Mouse (Mus musculus) midbrain, embryonic 11.5 days (tissue): ENCODE results near the gene Tor1a. TPM values are rescaled to one million over a fixed set of nuclear protein-coding genes. Genes with fewer than 3 reads are reported as not detected.

Experiments
- ATAC-seq: fragments of 200-750 bp; cut with Nextera tagmentation; 2 replicates; pipeline ENCODE4 v1.8.0; 2017; ENCODE audit warnings: moderate TSS enrichment, moderate library complexity; ENCODE audit not compliant: low FRiP score
- DNase-seq: peaks from one replicate; pipeline ENCODE4 v3.0.0; 2015; ENCODE audit warnings: low spot score; ENCODE audit errors: missing footprints
- H3K27ac ChIP-seq: fragments of 300-500 bp; sonication (generic); 2 replicates; pipeline ENCODE4 v1.5.1; 2014; ENCODE audit warnings: low read depth, low read length
- H3K27me3 ChIP-seq: fragments of 300-500 bp; sonication (generic); 2 replicates; pipeline ENCODE4 v1.6.1; 2014; ENCODE audit warnings: mild to moderate bottlenecking, low read length, moderate library complexity, mixed read lengths; ENCODE audit not compliant: control insufficient read depth, insufficient read depth
- H3K36me3 ChIP-seq: fragments of 300-500 bp; sonication (generic); 2 replicates; pipeline ENCODE4 v1.6.1; 2014; ENCODE audit warnings: mild to moderate bottlenecking, low read length, moderate library complexity, mixed read lengths; ENCODE audit not compliant: control insufficient read depth, insufficient read depth
- H3K4me1 ChIP-seq: fragments of 300-500 bp; sonication (generic); 2 replicates; pipeline ENCODE4 v1.6.1; 2014; ENCODE audit warnings: low read length; ENCODE audit not compliant: control insufficient read depth, insufficient read depth
- H3K4me2 ChIP-seq: fragments of 300-500 bp; sonication (generic); 2 replicates; pipeline ENCODE4 v1.6.1; 2014; ENCODE audit warnings: mild to moderate bottlenecking, moderate library complexity
- H3K4me3 ChIP-seq: fragments of 300-500 bp; sonication (generic); 2 replicates; pipeline ENCODE4 v1.5.1; 2014; ENCODE audit warnings: low read depth, low read length
- H3K9ac ChIP-seq: fragments of 300-500 bp; sonication (generic); 2 replicates; pipeline ENCODE4 v1.6.1; 2014; ENCODE audit warnings: low read length
- H3K9me3 ChIP-seq: fragments of 300-500 bp; sonication (generic); 2 replicates; pipeline ENCODE4 v1.6.1; 2016; ENCODE audit warnings: low read length; ENCODE audit not compliant: control insufficient read depth
- WGBS: fragments of 180-500 bp; shearing (Covaris S2); extraction: QIAGEN DNeasy Blood & Tissue Kit; methylation state at CpG from one replicate; pipeline ENCODE4 v1.1.7; 2014; 5-methylcytosine and 5-hydroxymethylcytosine counted together
- polyA plus RNA-seq: library from polyadenylated mRNA; unstranded; fragments of >200 nt; fragmentation: Nextera tagmentation; extraction: Ambion mirVana; gene quantifications from 2 replicates; pipeline ENCODE4 v1.2.1, GENCODE M21; 2014

The Tor1a gene
- polyA plus RNA-seq, 1 experiment from 2014 or later = 84.5 TPM

DNA sequence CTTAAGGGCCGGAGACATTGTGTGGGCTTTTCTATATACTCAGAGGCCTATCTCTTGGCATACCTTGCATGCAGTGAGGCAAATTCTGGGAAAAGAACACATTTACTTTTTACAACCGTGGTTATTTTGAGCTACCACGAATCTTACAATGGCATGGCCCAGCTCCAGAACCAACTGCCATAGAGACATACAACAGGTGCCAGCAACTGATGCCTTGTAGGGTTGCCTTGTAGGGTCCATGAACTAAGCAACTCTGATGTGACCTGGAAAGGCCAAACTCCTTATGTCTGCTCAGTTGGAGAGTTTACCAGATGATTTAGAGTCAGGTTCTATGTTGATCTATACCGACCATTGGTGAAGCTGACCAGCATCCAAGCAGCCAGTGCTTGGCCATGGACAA, 27.1 kb upstream of the Tor1a start:
- no peaks in the 10 kb centered on the region for H3K36me3 ChIP-seq
- no peak overlapping the region for H3K9ac ChIP-seq
- ATAC-seq (no peak), DNase-seq (no peak)
- no peaks in the 10 kb centered on the region for H3K9me3 ChIP-seq
- 93% methylated on average over 4 of the region's 4 CpGs for WGBS
- no peak overlapping the region for H3K4me3 ChIP-seq
- H3K27ac ChIP-seq = no peak overlapping the region
- H3K4me2 ChIP-seq = no peak overlapping the region
- H3K27me3 ChIP-seq = no peaks in the 10 kb centered on the region
- no peaks in the 10 kb centered on the region for H3K4me1 ChIP-seq

- Histone ChIP-seq H3K4me3 (no peak overlapping the region), H3K36me3 (no peaks in the 10 kb centered on the region), H3K9ac (no peak overlapping the region), H3K27ac (no peak overlapping the region), H3K27me3 (no peaks in the 10 kb centered on the region), H3K9me3 (no peaks in the 10 kb centered on the region), H3K4me2 (no peak overlapping the region), H3K4me1 (no peaks in the 10 kb centered on the region)
- ATAC-seq (no peak), DNase-seq (no peak)
- 92% methylated on average over 9 of the region's 9 CpGs for WGBS
Observed at GRCm38 (mm10) chr2:30990221-30990620, 22.5 kb upstream of the Tor1a start.

DNA sequence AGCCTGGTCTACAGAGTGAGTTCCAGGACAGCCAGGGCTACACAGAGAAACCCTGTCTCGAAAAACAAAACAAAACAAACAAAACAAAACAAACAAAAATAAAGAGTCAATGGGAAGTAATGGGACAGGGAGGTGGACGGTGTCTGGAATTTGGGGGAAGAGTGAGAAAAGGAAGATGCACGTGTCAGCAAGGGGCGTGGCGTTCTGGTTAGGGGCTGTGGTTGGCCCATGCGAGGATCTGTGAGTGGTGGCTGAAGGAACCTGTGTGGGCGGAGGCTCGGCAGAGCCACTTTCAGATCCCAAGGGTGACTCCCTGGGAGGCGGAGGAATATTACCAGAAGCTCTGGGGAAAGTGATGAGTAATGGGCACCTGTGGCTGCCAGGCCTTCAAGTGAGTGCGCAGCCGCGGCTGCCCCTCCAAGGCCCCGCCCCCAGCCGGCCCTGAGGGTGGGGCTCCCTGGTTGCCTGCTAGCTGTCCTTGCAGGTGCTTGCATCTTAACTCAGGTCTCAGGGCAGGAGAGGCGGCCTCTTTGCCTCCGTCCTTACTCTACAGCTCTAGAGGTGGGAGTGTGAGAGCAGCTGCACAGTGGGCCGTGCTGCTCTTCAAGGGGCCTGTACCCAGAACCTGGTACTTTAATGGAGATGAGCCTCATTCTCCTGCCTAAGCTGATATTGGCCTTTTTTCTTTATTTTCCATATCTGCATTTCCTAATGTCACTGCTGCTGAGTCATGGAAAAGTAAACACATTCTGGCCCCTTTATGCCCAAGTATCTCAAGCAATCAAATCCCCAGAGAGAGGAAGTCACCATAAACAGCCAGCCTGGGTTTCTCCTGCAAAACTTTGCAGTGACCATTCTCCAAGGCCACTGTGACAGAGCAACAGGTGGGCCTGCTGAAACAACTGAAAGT, 17.6 kb upstream of the Tor1a start:
- ATAC-seq (no peak), DNase-seq (no peak)
- no peak overlapping the region for H3K9ac ChIP-seq
- no peaks in the 10 kb centered on the region for H3K36me3 ChIP-seq
- H3K27ac ChIP-seq = no peak overlapping the region
- no peak overlapping the region for H3K4me2 ChIP-seq
- peaks cover 12% of the 10 kb centered on the region for H3K4me1 ChIP-seq
- no peak overlapping the region for H3K4me3 ChIP-seq
- no peaks in the 10 kb centered on the region for H3K27me3 ChIP-seq
- WGBS = 22% methylated on average over 17 of the region's 17 CpGs
- no peaks in the 10 kb centered on the region for H3K9me3 ChIP-seq

- H3K36me3 ChIP-seq = peaks cover 7% of the 10 kb centered on the region; the same call in 1 of the 2 replicates
- no peaks in the 10 kb centered on the region for H3K9me3 ChIP-seq
- peaks cover 12% of the 10 kb centered on the region for H3K4me1 ChIP-seq
- no peak overlapping the region; the same call in 1 of the 2 replicates for H3K9ac ChIP-seq
- no peaks in the 10 kb centered on the region for H3K27me3 ChIP-seq
- DNase-seq = no peak
- no peak for ATAC-seq
- peak overlapping the region; percentile 82 for H3K4me3 ChIP-seq
- peak overlapping the region; percentile 68 for H3K4me2 ChIP-seq
- WGBS = 52% methylated on average over 7 of the region's 7 CpGs
- no peak overlapping the region for H3K27ac ChIP-seq
Observed at GRCm38 (mm10) chr2:30983024-30983423, 15.3 kb upstream of the Tor1a start.

DNA sequence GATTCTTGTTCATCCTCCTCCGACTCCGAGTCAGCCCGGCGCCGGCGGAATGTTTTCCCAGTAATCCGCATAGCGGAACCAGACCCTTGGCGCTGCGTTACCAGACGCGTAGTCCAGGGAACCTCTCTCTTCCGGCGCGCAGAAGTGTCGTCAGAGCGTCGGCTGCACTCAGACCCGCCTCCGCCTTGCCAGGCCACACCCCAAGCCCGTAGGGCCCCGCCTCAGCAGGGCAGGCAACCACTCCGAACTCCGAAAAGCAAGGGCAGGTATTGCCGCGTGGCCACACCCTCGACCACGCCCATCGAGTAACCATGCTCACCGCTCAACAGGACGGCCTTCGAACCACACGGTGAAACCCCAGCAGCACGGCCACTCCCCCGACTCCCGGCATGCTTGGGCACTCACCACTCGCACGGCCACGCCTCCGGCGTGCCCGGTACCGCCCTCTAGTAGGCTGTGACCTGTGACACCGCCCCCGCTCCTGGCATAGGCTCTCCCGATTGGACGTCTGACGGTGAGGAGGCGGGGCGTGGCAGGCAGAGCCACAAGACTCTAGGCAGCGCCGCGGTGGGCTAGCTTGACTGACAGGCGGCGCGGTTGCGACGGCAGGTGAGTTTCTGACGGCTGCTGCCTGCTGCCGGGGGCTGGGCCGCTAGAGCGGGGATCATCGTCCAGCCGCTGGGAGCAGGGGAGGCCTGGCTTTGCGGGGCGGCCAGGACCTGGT, 14.2 kb upstream of the Tor1a start, which contains the start of the genes BC005624 and Usp20:
BC005624 (minus strand) TSS at position 412 of the 724 bp plus-strand sequence.
Usp20 (plus strand) TSS at position 490 of the 724 bp plus-strand sequence.
- WGBS = under 1% methylated on average over 66 of the region's 66 CpGs
- H3K4me1 ChIP-seq = peaks cover 12% of the 10 kb centered on the region
- H3K36me3 ChIP-seq = peaks cover 9% of the 10 kb centered on the region; the same call in 1 of the 2 replicates
- DNase-seq (peak; percentile 100), ATAC-seq (peak; percentile 99)
- peak within 1 kb of the TSS; percentile 77 for H3K9ac ChIP-seq
- peak within 1 kb of the TSS; percentile 68 for H3K4me2 ChIP-seq
- no peaks in the 10 kb centered on the region for H3K27me3 ChIP-seq
- no peak within 1 kb of the TSS for H3K27ac ChIP-seq
- H3K4me3 ChIP-seq = peak within 1 kb of the TSS; percentile 82
- no peaks in the 10 kb centered on the region for H3K9me3 ChIP-seq

- H3K27me3 ChIP-seq = no peaks in the 10 kb centered on the region
- no peak for DNase-seq
- H3K4me2 ChIP-seq = peak overlapping the region; percentile 83
- no peak for ATAC-seq
- no peak overlapping the region for H3K27ac ChIP-seq
- 28% methylated on average over 16 of the region's 16 CpGs for WGBS
- H3K9ac ChIP-seq = peak overlapping the region; percentile 81
- H3K36me3 ChIP-seq = peaks cover 9% of the 10 kb centered on the region
- H3K9me3 ChIP-seq = no peaks in the 10 kb centered on the region
- H3K4me1 ChIP-seq = peaks cover 16% of the 10 kb centered on the region
- peak overlapping the region; percentile 82 for H3K4me3 ChIP-seq
Observed at GRCm38 (mm10) chr2:30966826-30967225, 907 bp downstream of the Tor1a start.

DNA sequence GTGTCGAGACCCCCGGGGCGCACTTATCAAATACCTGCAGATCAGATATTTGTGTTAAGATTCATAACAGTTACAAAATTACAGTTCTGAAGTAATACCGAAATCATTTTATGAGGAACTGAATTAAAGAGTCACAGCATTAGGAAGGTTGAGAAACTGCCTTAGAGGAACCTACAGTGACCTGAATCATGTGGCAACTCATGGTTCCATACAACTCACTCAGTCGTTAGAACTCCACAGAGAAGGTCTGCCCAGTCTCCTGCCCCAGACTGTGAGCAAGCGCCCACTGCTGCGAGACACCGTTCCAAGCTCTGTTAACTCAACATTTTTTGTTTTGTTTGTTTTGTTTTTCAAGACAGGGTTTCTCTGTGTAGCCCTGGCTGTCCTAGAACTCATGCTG, 2.1 kb downstream of the Tor1a start:
- H3K4me2 ChIP-seq = no peak overlapping the region
- 95% methylated on average over 8 of the region's 8 CpGs for WGBS
- no peak overlapping the region for H3K4me3 ChIP-seq

GRCm38 (mm10) chr2:30962570-30963254, 5.0 kb downstream of the Tor1a start:
- Histone ChIP-seq H3K36me3 (peaks cover 32% of the 10 kb centered on the region), H3K27ac (no peak overlapping the region), H3K4me1 (peaks cover 16% of the 10 kb centered on the region), H3K4me2 (no peak overlapping the region), H3K27me3 (no peaks in the 10 kb centered on the region), H3K4me3 (no peak overlapping the region), H3K9me3 (no peaks in the 10 kb centered on the region), H3K9ac (no peak overlapping the region)
- WGBS = 89% methylated on average over 11 of the region's 11 CpGs
- DNase-seq (no peak), ATAC-seq (no peak)

More for the DNA sequence above, 2.1 kb downstream of the Tor1a start:
- no peaks in the 10 kb centered on the region for H3K27me3 ChIP-seq
- H3K9me3 ChIP-seq = no peaks in the 10 kb centered on the region
- H3K27ac ChIP-seq = no peak overlapping the region
- ATAC-seq (no peak), DNase-seq (no peak)
- peaks cover 16% of the 10 kb centered on the region for H3K4me1 ChIP-seq
- H3K36me3 ChIP-seq = peaks cover 17% of the 10 kb centered on the region
- no peak overlapping the region for H3K9ac ChIP-seq
